Mouse (Mus musculus) forebrain, embryonic 10.5 days (tissue): ENCODE measurements around the gene Slc2a5. TPM values are rescaled to one million over a fixed set of nuclear protein-coding genes. Genes with fewer than 3 reads are reported as not detected.

Experiments
- DNase-seq: peaks from one replicate; pipeline ENCODE4 v3.0.0-alpha.2; 2017; ENCODE audit warnings: low spot score; ENCODE audit errors: extremely low spot score
- H3K27ac ChIP-seq: fragments of 300-500 bp; sonication (generic); 2 replicates; pipeline ENCODE4 v1.5.1; 2016; ENCODE audit warnings: mild to moderate bottlenecking
- H3K27me3 ChIP-seq: fragments of 300-500 bp; sonication (generic); 2 replicates; pipeline ENCODE4 v1.6.1; 2016; ENCODE audit warnings: mild to moderate bottlenecking; ENCODE audit not compliant: poor library complexity, severe bottlenecking
- H3K36me3 ChIP-seq: fragments of 300-500 bp; sonication (generic); replicated peaks from 2 replicates; pipeline ENCODE4 v1.6.1; 2016; ENCODE audit warnings: mild to moderate bottlenecking, moderate library complexity
- H3K4me1 ChIP-seq: fragments of 300-500 bp; sonication (generic); 2 replicates; pipeline ENCODE4 v1.6.1; 2016
- H3K4me3 ChIP-seq: fragments of 300-500 bp; sonication (generic); 2 replicates; pipeline ENCODE4 v1.5.1; 2016; ENCODE audit warnings: mild to moderate bottlenecking, moderate library complexity
- H3K9me3 ChIP-seq: fragments of 300-500 bp; sonication (generic); 2 replicates; pipeline ENCODE4 v1.6.1; 2016; ENCODE audit warnings: mild to moderate bottlenecking, moderate library complexity
- WGBS: fragments of 180-500 bp; shearing (Covaris S2); methylation state at CpG from one replicate; pipeline ENCODE4 v1.1.7; 2016; 5-methylcytosine and 5-hydroxymethylcytosine counted together
- polyA plus RNA-seq: library from polyadenylated mRNA; unstranded; fragments of >200 nt; fragmentation: Nextera tagmentation; extraction: Ambion mirVana; gene quantifications from 2 replicates; pipeline ENCODE4 v1.2.1, GENCODE M21; 2016

Gene Slc2a5
- polyA plus RNA-seq, 1 experiment from 2014 or later = 1.3 TPM

- Histone ChIP-seq H3K27me3 (peaks cover 24% of the 10 kb centered on the region), H3K9me3 (no peaks in the 10 kb centered on the region), H3K4me3 (peak overlapping the region; percentile 37), H3K27ac (0 out of 2 replicates have a peak overlapping the region, but pooled peaks have one; percentile 40), H3K4me1 (peaks cover 52% of the 10 kb centered on the region), H3K36me3 (no peaks in the 10 kb centered on the region)
- 35% methylated on average over 24 of the region's 24 CpGs for WGBS
- DNase-seq = no peak
Observed at GRCm38 (mm10) chr4:150132692-150133271, 13.7 kb downstream of the Slc2a5 start.

- H3K9me3 ChIP-seq = no peaks in the 10 kb centered on the region
- WGBS = 93% methylated on average over 7 of the region's 7 CpGs
- H3K27ac ChIP-seq = no peak overlapping the region
- H3K36me3 ChIP-seq = no peaks in the 10 kb centered on the region
- H3K4me1 ChIP-seq = peaks cover 64% of the 10 kb centered on the region
- no peak overlapping the region for H3K4me3 ChIP-seq
- DNase-seq = no peak
- peaks cover 36% of the 10 kb centered on the region for H3K27me3 ChIP-seq
Observed at GRCm38 (mm10) chr4:150135254-150135653, 16.2 kb downstream of the Slc2a5 start.

GRCm38 (mm10) chr4:150136693-150137092 is 17.6 kb downstream of the Slc2a5 start:
- WGBS = 4% methylated on average over 10 of the region's 10 CpGs
- H3K4me1 ChIP-seq = peaks cover 51% of the 10 kb centered on the region
- peak; percentile 74 for DNase-seq
- no peaks in the 10 kb centered on the region for H3K36me3 ChIP-seq
- no peak overlapping the region for H3K27ac ChIP-seq
- H3K27me3 ChIP-seq = peaks cover 36% of the 10 kb centered on the region
- H3K9me3 ChIP-seq = no peaks in the 10 kb centered on the region
- H3K4me3 ChIP-seq = no peak overlapping the region

DNA sequence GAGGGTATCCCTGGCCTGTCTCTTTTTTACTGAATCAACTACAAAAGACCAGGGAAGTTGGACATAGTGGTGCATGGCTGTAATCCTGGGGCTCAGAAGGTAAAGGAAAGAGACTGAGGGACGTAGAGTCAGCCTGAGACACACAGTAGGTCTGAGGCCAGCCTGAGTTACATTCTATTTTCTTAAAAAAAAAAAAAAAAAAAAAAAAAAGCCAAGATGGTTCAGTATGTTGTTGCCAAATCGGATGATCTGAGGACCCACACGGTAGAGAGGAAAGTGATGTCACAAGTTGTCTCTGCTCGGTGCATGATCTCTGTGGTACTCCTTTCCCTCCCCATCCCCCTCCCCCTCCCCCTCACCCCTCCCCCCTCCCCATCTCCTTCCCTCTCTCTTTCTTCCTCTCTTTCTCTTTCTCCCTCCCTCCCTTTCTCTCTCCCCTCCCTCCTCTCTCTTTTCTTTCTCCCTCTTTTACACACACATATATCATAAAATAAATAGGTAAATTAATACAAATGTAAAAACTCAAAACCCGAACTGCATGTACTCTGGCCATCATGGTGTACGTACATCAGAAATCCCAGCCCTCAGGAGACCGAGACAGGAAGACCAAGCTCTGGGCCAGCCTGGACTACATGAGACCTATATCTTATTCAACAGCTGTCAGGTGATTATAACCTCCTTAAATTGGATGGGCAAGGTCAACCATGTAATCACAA is 18.4 kb downstream of the Slc2a5 start:
- Histone ChIP-seq H3K9me3 (no peaks in the 10 kb centered on the region), H3K27ac (no peak overlapping the region), H3K4me3 (no peak overlapping the region), H3K27me3 (peaks cover 33% of the 10 kb centered on the region), H3K36me3 (no peaks in the 10 kb centered on the region), H3K4me1 (peaks cover 51% of the 10 kb centered on the region)
- WGBS = 90% methylated on average over 7 of the region's 7 CpGs
- no peak for DNase-seq

- Histone ChIP-seq H3K4me3 (peak overlapping the region; percentile 40), H3K4me1 (peaks cover 45% of the 10 kb centered on the region), H3K27ac (peak overlapping the region; percentile 58; the same call in 1 of the 2 replicates), H3K36me3 (no peaks in the 10 kb centered on the region), H3K27me3 (peaks cover 29% of the 10 kb centered on the region), H3K9me3 (no peaks in the 10 kb centered on the region)
- WGBS = 34% methylated on average over 9 of the region's 9 CpGs
- peak; percentile 72 for DNase-seq
Observed at GRCm38 (mm10) chr4:150138084-150138543, 19.0 kb downstream of the Slc2a5 start.

- 77% methylated on average over 13 of the region's 13 CpGs for WGBS
- Histone ChIP-seq H3K4me3 (no peak overlapping the region), H3K9me3 (peaks cover 3% of the 10 kb centered on the region; the same call in 1 of the 2 replicates), H3K36me3 (no peaks in the 10 kb centered on the region), H3K27ac (no peak overlapping the region), H3K4me1 (peaks cover 37% of the 10 kb centered on the region), H3K27me3 (peaks cover 24% of the 10 kb centered on the region)
- DNase-seq = no peak
Observed at GRCm38 (mm10) chr4:150139090-150139489, 20.0 kb downstream of the Slc2a5 start.

GRCm38 (mm10) chr4:150140346-150140745 is 21.3 kb downstream of the Slc2a5 start:
- peaks cover 24% of the 10 kb centered on the region for H3K27me3 ChIP-seq
- no peak overlapping the region for H3K4me3 ChIP-seq
- H3K9me3 ChIP-seq = peaks cover 5% of the 10 kb centered on the region; the same call in 1 of the 2 replicates
- 85% methylated on average over 7 of the region's 7 CpGs for WGBS
- no peak for DNase-seq
- H3K36me3 ChIP-seq = no peaks in the 10 kb centered on the region
- no peak overlapping the region for H3K27ac ChIP-seq
- H3K4me1 ChIP-seq = peaks cover 34% of the 10 kb centered on the region

DNA sequence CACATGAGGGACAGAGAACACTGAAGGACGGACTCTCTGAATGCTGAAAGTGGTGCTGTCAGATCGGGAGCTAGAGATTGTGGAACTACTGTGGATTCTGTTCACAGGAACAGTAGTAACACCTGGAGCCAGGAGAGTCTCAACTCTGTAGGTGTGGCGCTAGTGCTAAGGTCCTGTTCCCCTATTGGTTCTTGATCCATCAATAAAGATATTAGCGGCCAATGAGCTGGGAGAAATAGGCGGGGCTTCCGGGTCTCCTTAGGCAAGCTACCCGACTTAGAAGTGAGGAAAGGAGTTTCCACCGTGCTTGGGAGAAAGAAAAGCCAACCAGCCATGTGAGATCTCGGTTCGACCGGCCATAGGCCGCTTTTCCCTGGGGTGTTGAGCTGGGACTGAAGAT is 25.2 kb downstream of the Slc2a5 start:
- H3K27me3 ChIP-seq = peaks cover 11% of the 10 kb centered on the region
- no peak overlapping the region for H3K4me3 ChIP-seq
- no peaks in the 10 kb centered on the region for H3K36me3 ChIP-seq
- no peak for DNase-seq
- H3K27ac ChIP-seq = no peak overlapping the region
- peaks cover 15% of the 10 kb centered on the region; the same call in 1 of the 2 replicates for H3K4me1 ChIP-seq
- H3K9me3 ChIP-seq = peaks cover 10% of the 10 kb centered on the region; the same call in 1 of the 2 replicates
- WGBS = 14% methylated on average over 12 of the region's 12 CpGs

DNA sequence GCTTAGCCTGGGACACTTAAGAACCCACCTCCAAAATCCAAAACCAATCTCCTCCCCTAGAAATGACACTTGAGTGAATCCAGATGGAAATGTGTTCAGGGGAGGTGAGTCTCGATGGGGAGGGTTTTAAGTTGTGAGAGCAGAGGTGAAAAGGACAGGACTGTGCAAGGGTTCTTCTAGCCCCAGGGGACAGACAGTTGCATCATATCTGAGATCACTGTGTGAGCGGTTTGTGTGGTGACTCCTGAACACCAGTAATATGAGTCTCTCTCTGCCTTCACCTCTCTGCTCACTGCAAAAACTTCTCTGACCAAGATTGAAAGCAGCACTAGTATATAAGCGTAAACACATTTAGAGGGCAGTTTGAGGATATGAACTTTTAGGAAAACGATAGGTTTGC is 27.2 kb downstream of the Slc2a5 start:
- WGBS = 79% methylated on average over 4 of the region's 4 CpGs
- Histone ChIP-seq H3K4me1 (peaks cover 6% of the 10 kb centered on the region; the same call in 1 of the 2 replicates), H3K9me3 (peaks cover 10% of the 10 kb centered on the region; the same call in 1 of the 2 replicates), H3K27me3 (no peaks in the 10 kb centered on the region), H3K36me3 (no peaks in the 10 kb centered on the region), H3K27ac (no peak overlapping the region), H3K4me3 (no peak overlapping the region)
- no peak for DNase-seq

DNA sequence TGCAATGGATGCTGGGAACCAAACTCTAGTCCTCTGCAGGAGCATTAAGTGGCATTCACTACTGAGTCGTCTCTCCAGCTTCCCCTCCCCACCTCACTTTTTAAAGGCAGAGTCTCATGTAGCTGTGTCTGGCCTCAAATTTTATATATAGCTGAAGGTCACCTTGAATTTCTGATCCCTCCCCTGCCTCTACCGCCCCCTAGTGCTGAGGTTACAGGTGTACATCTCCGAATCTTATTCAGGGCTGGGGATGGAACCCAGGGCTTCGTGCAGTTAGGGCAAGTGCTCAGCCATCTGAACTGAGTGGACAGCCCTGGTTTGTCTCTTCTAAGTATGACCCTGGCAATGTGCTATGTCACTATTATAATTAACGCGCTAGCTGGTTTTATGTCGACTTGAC is 32.0 kb downstream of the Slc2a5 start:
- Histone ChIP-seq H3K9me3 (peaks cover 5% of the 10 kb centered on the region; the same call in 1 of the 2 replicates), H3K4me3 (no peak overlapping the region), H3K27ac (no peak overlapping the region), H3K4me1 (peaks cover 6% of the 10 kb centered on the region; the same call in 1 of the 2 replicates), H3K36me3 (no peaks in the 10 kb centered on the region), H3K27me3 (no peaks in the 10 kb centered on the region)
- 78% methylated on average over 7 of the region's 7 CpGs for WGBS
- DNase-seq = no peak

DNA sequence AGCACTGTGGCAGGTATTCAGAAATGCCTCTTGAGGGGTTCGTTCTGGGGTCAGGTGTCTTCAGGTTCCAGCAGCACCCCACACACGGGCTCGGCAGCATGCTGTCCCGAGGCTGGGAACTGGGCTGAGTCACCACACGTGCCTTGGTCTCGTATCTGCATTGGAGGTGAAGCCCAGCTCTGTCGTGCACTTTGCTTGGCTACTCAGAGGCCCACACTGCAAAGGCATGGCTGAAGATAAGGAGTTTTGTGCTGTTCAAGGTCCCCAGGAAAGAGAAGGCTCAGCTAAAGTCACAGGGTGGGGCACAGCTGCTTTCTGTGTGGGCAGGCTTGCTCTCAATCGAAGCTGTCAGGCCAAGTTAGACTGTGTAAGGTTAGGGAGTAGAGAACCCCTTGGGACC is 33.4 kb downstream of the Slc2a5 start:
- Histone ChIP-seq H3K36me3 (no peaks in the 10 kb centered on the region), H3K9me3 (peaks cover 5% of the 10 kb centered on the region; the same call in 1 of the 2 replicates), H3K4me1 (no peaks in the 10 kb centered on the region), H3K27me3 (no peaks in the 10 kb centered on the region), H3K4me3 (no peak overlapping the region), H3K27ac (no peak overlapping the region)
- WGBS = 86% methylated on average over 8 of the region's 8 CpGs
- DNase-seq = no peak

GRCm38 (mm10) chr4:150155301-150155700 is 36.2 kb downstream of the Slc2a5 start:
- 87% methylated on average over 4 of the region's 4 CpGs for WGBS
- H3K27me3 ChIP-seq = peaks cover 7% of the 10 kb centered on the region; the same call in 1 of the 2 replicates
- peaks cover 6% of the 10 kb centered on the region; the same call in 1 of the 2 replicates for H3K4me1 ChIP-seq
- H3K9me3 ChIP-seq = no peaks in the 10 kb centered on the region
- no peak overlapping the region for H3K4me3 ChIP-seq
- no peak overlapping the region for H3K27ac ChIP-seq
- DNase-seq = no peak
- no peaks in the 10 kb centered on the region for H3K36me3 ChIP-seq

DNA sequence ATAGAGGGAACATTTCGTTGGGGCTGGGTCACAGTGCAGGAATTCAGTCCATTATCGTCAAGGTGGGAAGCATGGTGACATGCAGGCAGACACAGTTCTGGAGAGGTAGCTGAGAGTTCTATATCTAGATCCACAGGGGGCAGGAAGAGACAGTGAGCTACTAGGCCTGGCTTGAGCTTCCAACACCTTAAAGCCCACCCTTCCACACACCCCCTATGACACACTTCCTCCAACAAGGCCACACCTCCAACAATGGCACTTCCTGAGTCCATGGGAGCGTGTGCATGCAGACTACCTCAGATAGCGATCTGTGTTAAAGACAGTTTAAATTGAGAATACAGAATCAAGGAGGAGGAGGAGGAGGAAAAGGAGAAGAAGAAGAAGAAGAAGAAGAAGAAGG is 36.6 kb downstream of the Slc2a5 start:
- no peak for DNase-seq
- no peaks in the 10 kb centered on the region for H3K9me3 ChIP-seq
- no peak overlapping the region for H3K4me3 ChIP-seq
- peaks cover 6% of the 10 kb centered on the region; the same call in 1 of the 2 replicates for H3K4me1 ChIP-seq
- no peaks in the 10 kb centered on the region for H3K36me3 ChIP-seq
- WGBS = 92% methylated on average over 4 of the region's 4 CpGs
- no peak overlapping the region for H3K27ac ChIP-seq
- H3K27me3 ChIP-seq = peaks cover 7% of the 10 kb centered on the region; the same call in 1 of the 2 replicates
